ENCODE assay signal across 8 mouse cellular contexts in the genomic region with DNA sequence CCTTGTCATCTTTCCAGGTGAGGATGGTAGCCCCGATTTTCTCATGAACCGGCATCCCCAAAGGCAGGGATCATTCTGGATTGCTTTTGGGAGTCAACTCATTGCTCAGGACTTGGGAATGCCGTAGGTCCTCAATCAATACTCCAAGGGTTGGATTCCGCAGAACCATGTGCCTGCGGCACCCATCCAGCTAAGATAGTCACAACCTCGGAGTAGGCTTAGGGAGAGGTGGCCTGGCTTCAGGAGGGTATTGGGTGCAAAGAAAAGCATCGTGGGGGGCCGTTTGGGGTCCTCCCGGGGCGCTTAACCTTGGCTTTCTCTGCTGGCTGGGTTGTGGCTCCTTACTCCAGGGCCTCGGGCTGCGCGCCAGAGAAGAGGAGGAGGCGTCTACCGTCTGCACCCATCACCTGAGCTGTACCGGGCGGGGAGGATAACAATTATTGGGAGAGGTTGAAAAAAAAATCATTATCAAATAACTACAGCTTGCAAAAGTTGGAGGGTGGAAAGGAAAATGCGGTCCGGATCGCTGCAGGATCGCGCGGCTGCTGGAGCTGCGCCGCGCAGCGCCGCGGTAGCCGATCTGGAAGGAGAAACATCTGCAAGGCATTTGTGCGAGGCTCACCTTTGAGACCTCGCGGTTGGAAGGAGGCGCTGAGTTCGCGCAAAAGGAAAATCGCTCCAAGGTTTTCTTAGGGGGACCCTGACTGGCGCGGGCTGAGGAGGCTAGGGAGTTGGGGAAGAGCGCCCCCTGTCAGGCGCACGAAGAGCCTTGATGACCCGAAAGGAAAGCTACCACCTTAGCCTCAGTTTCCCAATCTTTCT. TPM values are rescaled to one million over a fixed set of nuclear protein-coding genes. Genes with fewer than 3 reads are reported as not detected.
A peak's percentile ranks its signal among the peaks of the same experiment; 100 is the strongest.
DNase-seq lines count a peak whose midpoint lies in the region; ATAC-seq and TF ChIP-seq lines count a peak whose summit lies in the region.

No protein-coding gene starts in this region.

- no peak overlapping the region for H3K9ac ChIP-seq in hindbrain, embryonic 11.5 days (ENCODE audit: low read depth, low read length)

- peak; percentile 60 for DNase-seq in MN1 (ENCODE audit: low spot score)
- peak; percentile 56 to 71 for DNase-seq in cerebellum, adult 2 months
- DNase-seq in forelimb bud, embryonic 11.5 days (ENCODE audit: low read depth, low spot score), result peak; percentile 94
- peak; percentile 81 for DNase-seq in hindbrain, embryonic 11.5 days (ENCODE audit: low spot score)
- peak; percentile 45 to 56 for DNase-seq in layer of hippocampus, postnatal 14 days (ENCODE audit: low spot score in 2 of 2)
- DNase-seq in lung, postnatal 25 days (ENCODE audit: low spot score), result peak; percentile 72
- DNase-seq in retina, adult 2 months (ENCODE audit: low read depth, low spot score), result peak; percentile 20
- peak; percentile 89 for DNase-seq in thymus, postnatal 25 days

- no peaks in the 10 kb centered on the region for H3K36me3 ChIP-seq in hindbrain, embryonic 11.5 days (ENCODE audit: control insufficient read depth, insufficient read depth, low read length)

- no peaks in the 10 kb centered on the region for H3K9me3 ChIP-seq in hindbrain, embryonic 11.5 days (ENCODE audit: control insufficient read depth, low read length)

- peak overlapping the region; percentile 78 for H3K4me3 ChIP-seq in cerebellum, adult 2 months (replicated peaks; ENCODE audit: insufficient read depth, low read depth, low read length)
- peak overlapping the region; percentile 31 for H3K4me3 ChIP-seq in hindbrain, embryonic 11.5 days (ENCODE audit: low read depth, low read length)

- no peaks in the 10 kb centered on the region; the same call in 1 of the 2 replicates for H3K4me1 ChIP-seq in cerebellum, adult 2 months (ENCODE audit: control insufficient read depth, insufficient read depth, low read length)
- H3K4me1 ChIP-seq in hindbrain, embryonic 11.5 days (replicated peaks; ENCODE audit: control insufficient read depth, insufficient read depth, low read length), result peaks cover 4% of the 10 kb centered on the region

- WGBS in cerebellum, adult 2 months, result 6% methylated on average over 43 of the region's 43 CpGs
- 2% methylated on average over 43 of the region's 43 CpGs for WGBS in hindbrain, embryonic 11.5 days

- H3K4me2 ChIP-seq in hindbrain, embryonic 11.5 days (replicated peaks; ENCODE audit: low read depth, low read length), result peak overlapping the region; percentile 66

- no peak for TF ChIP-seq POLR2A in cerebellum, adult 2 months (IDR thresholded peaks at IDR 0.05; ENCODE audit: borderline replicate concordance, insufficient read depth, low read length)

- H3K27ac ChIP-seq in cerebellum, adult 2 months (ENCODE audit: insufficient read depth, low read length), result no peak overlapping the region
- H3K27ac ChIP-seq in hindbrain, embryonic 11.5 days (ENCODE audit: low read depth, low read length), result no peak overlapping the region

- no peaks in the 10 kb centered on the region for H3K27me3 ChIP-seq in cerebellum, adult 2 months (ENCODE audit: control insufficient read depth, insufficient read depth, low read length)
- peaks cover 10% of the 10 kb centered on the region for H3K27me3 ChIP-seq in hindbrain, embryonic 11.5 days (ENCODE audit: control insufficient read depth, insufficient read depth, low read length)

- no peak for ATAC-seq in hindbrain, embryonic 11.5 days (ENCODE audit: low FRiP score)

- TF ChIP-seq CTCF in cerebellum, adult 2 months (IDR thresholded peaks at IDR 0.05; ENCODE audit: borderline replicate concordance, insufficient read depth, low read depth, low read length), result peak; percentile 83

RNA-seq across cellular contexts. Expression of a gene that starts 55.6 kb away (rescaled TPM):
- polyA plus RNA-seq in cerebellum, adult 2 months (2012; rRNA removed), result 69.2 and 74.4 TPM in 2 replicates
- polyA plus RNA-seq in hindbrain, embryonic 11.5 days (2014; fragmentation: Nextera tagmentation; extraction: Ambion mirVana), result 103 and 107 TPM in 2 replicates
- 10 to 100 TPM; 49.8 to 52.4 TPM for total RNA-seq in layer of hippocampus, postnatal 14 days (2021)

Comparison
In these comparisons a context has a peak if more than half of its experiments do, and no peak if none do; other contexts are left out.
1. DNase-seq: peak in every context shown above with its lines; median percentile 94 in forelimb bud, embryonic 11.5 days; 89 in thymus, postnatal 25 days; 81 in hindbrain, embryonic 11.5 days; 72 in lung, postnatal 25 days; 64 in cerebellum, adult 2 months; 60 in MN1; 50 in layer of hippocampus, postnatal 14 days; 20 in retina, adult 2 months.